8 mouse cellular contexts compared by ENCODE assay signal in the genomic region with DNA sequence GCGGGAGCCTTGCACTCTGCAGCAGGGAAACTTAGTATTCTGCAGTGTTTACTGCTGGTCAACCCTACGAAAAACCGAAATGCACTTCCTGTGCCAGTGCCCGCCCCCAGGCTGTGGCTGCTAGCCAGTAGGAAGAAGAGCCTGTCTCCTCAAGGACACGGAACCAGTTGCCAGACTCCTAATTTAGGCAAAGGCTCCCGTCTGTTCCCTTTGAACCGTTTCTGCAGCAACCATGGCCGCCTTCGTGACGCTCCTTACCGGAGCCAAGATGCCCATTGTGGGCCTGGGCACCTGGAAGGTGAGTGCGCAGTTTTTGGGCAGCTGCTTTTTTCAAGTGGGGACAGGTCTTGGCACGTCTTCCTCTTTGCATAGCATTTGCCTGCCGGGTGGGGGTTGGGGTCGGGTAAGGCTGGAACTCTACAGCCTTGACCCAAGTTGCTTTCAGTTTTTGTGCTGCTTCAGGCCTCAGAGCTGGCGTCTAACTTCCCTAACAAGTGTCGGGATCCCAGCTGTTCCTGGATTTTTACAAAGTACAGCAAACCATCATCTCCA. TPM values are rescaled to one million over a fixed set of nuclear protein-coding genes. Genes with fewer than 3 reads are reported as not detected.
DNase-seq lines count a peak whose midpoint lies in the region; ATAC-seq and TF ChIP-seq lines count a peak whose summit lies in the region.

TSS of gene Akr1b10 (plus strand) at position 109 of the 552 bp plus-strand sequence.

- H3K27me3 ChIP-seq in heart, embryonic 12.5 days (replicated peaks), result no peaks in the 10 kb centered on the region
- H3K27me3 ChIP-seq in kidney, embryonic 16.5 days (ENCODE audit: insufficient read depth, low read length), result no peaks in the 10 kb centered on the region

- peak within 1 kb of the TSS; percentile 80 for H3K9ac ChIP-seq in heart, embryonic 12.5 days
- peak within 1 kb of the TSS; percentile 72 for H3K9ac ChIP-seq in kidney, embryonic 16.5 days (replicated peaks; ENCODE audit: low read length)

- peak within 1 kb of the TSS; percentile 80 for H3K4me2 ChIP-seq in heart, embryonic 12.5 days
- H3K4me2 ChIP-seq in kidney, embryonic 16.5 days (replicated peaks; ENCODE audit: low read depth, low read length), result peak within 1 kb of the TSS; percentile 93

- peaks cover 16% of the 10 kb centered on the region for H3K36me3 ChIP-seq in heart, embryonic 12.5 days
- H3K36me3 ChIP-seq in kidney, embryonic 16.5 days (ENCODE audit: insufficient read depth, low read length), result 0 out of 2 replicates have a peak, but pooled peaks cover 13% of the 10 kb centered on the region

- ATAC-seq in heart, embryonic 12.5 days (ENCODE audit: insufficient number of reproducible peaks, low FRiP score), result peak; percentile 68; the same call in 1 of the 2 replicates
- ATAC-seq in kidney, embryonic 16.5 days (ENCODE audit: low FRiP score, low TSS enrichment), result peak; percentile 91

- H3K4me1 ChIP-seq in heart, embryonic 12.5 days (replicated peaks), result peaks cover 7% of the 10 kb centered on the region
- no peaks in the 10 kb centered on the region for H3K4me1 ChIP-seq in kidney, embryonic 16.5 days (ENCODE audit: insufficient read depth, low read length)

- WGBS in heart, embryonic 12.5 days, result under 1% methylated on average over 17 of the region's 17 CpGs
- WGBS in kidney, embryonic 16.5 days, result under 1% methylated on average over 17 of the region's 17 CpGs

- TF ChIP-seq POLR2A in brain, embryonic 14.5 days (IDR thresholded peaks at IDR 0.05; ENCODE audit: borderline replicate concordance, extremely low read depth, insufficient read depth, insufficient read length, poor library complexity, severe bottlenecking), result no peak

- DNase-seq in CD4-positive, CD25-positive, alpha-beta regulatory T cell, adult 2 months (ENCODE audit: low read depth, low spot score), result peak; percentile 67
- DNase-seq in brain, embryonic 14.5 days (ENCODE audit: low read depth), result peak; percentile 86
- DNase-seq in fat pad, adult 2 months (ENCODE audit: extremely low read depth, low read depth, low spot score), result peak; percentile 30
- DNase-seq in liver, result peak; percentile 63
- peak; percentile 21 to 42 for DNase-seq in monocyte, adult 2 months (ENCODE audit: low read depth in 1 of 2, low spot score in 2 of 2)
- DNase-seq in spleen, postnatal 4 days (ENCODE audit: low spot score in 2 of 2), result peak; percentile 57 to 74

- H3K9me3 ChIP-seq in heart, embryonic 12.5 days (replicated peaks), result no peaks in the 10 kb centered on the region
- no peaks in the 10 kb centered on the region for H3K9me3 ChIP-seq in kidney, embryonic 16.5 days (ENCODE audit: low read length)

- no peak for TF ChIP-seq CTCF in brain, embryonic 14.5 days (IDR thresholded peaks at IDR 0.05; ENCODE audit: borderline replicate concordance, extremely low read depth, insufficient read depth, insufficient read length)

- peak within 1 kb of the TSS; percentile 87 for H3K27ac ChIP-seq in heart, embryonic 12.5 days (ENCODE audit: poor library complexity, severe bottlenecking)
- peak within 1 kb of the TSS; percentile 78 for H3K27ac ChIP-seq in kidney, embryonic 16.5 days (ENCODE audit: low read length)

- H3K4me3 ChIP-seq in heart, embryonic 12.5 days, result peak within 1 kb of the TSS; percentile 79
- H3K4me3 ChIP-seq in kidney, embryonic 16.5 days (ENCODE audit: low read length), result peak within 1 kb of the TSS; percentile 72

RNA-seq across cellular contexts. Expression of gene Akr1b10, which starts in this region (rescaled TPM):
- polyA plus RNA-seq in brain, embryonic 14.5 days (2012; rRNA removed), result 6.7 and 7.3 TPM in 2 replicates
- polyA plus RNA-seq in heart, embryonic 12.5 days (2016; fragmentation: Nextera tagmentation; extraction: Ambion mirVana), result 54.9 and 62.0 TPM in 2 replicates
- 32.5 and 35.8 TPM in 2 replicates for polyA plus RNA-seq in kidney, embryonic 16.5 days (2015; fragmentation: Nextera tagmentation; extraction: Ambion mirVana)

Comparison
In these comparisons a context has a peak if more than half of its experiments do, and no peak if none do; other contexts are left out.
1. Peak in every context shown above with its lines: DNase-seq, ATAC-seq, H3K4me3 ChIP-seq and H3K27ac ChIP-seq.
2. DNase-seq: peak in every context shown above with its lines; median percentile 86 in brain, embryonic 14.5 days; 67 in CD4-positive, CD25-positive, alpha-beta regulatory T cell, adult 2 months; 66 in spleen, postnatal 4 days; 63 in liver; 32 in monocyte, adult 2 months; 30 in fat pad, adult 2 months.